Mouse (Mus musculus) kidney, adult 2 months (tissue): ENCODE data around the gene Elp1.

Experiments used
- CTCF ChIP-seq: fragments of 200-500 bp; conservative IDR thresholded peaks from 2 replicates; pipeline ENCODE4 v1.5.1; 2011; ENCODE audit warnings: low read depth, mild to moderate bottlenecking, control low read depth, low read length, moderate library complexity, mixed read lengths; ENCODE audit not compliant: insufficient read depth, insufficient read length
- POLR2A ChIP-seq: fragments of 200-500 bp; IDR thresholded peaks from one replicate; pipeline ENCODE4 v1.6.1; 2011; ENCODE audit warnings: low read depth, low read length, control low read depth

GRCm38 (mm10) chr4:56811642-56812041 lies 9.5 kb upstream of the Elp1 start:
- TF ChIP-seq CTCF (no peak), POLR2A (no peak)
